Mouse (Mus musculus) effector memory CD4-positive, alpha-beta T cell, adult 7 months (primary cell): Measurements from ENCODE around the gene Hist1h3h. TPM values are rescaled to one million over a fixed set of nuclear protein-coding genes. Genes with fewer than 3 reads are reported as not detected.

Source experiments
- polyA plus RNA-seq: library from polyadenylated mRNA; unstranded; fragments of 100-300 nt; shearing (Covaris generic); gene quantifications from one replicate; pipeline ENCODE4 v1.2.1, GENCODE M21; 2017

Hist1h3h gene
- 3.6 TPM for polyA plus RNA-seq

GRCm38 (mm10) chr13:21717397-21718357 lies at the start of gene Hist1h3h:
TSS of gene Hist1h3h (plus strand) at chr13:21717659.

GRCm38 (mm10) chr13:21677305-21677704 lies 40.2 kb upstream of the Hist1h3h start, which contains the start of gene Olfr1360:
TSS of gene Olfr1360 (minus strand) at chr13:21677405.

GRCm38 (mm10) chr13:21697811-21698210 lies 19.6 kb upstream of the Hist1h3h start, which contains the start of gene Olfr1359:
TSS of gene Olfr1359 (plus strand) at chr13:21698111.

GRCm38 (mm10) chr13:21715864-21716539 lies 1.5 kb upstream of the Hist1h3h start, which contains the start of the genes Hist1h2bl and Hist1h2ai:
TSS of gene Hist1h2bl (minus strand) at chr13:21716143.
TSS of gene Hist1h2ai (plus strand) at chr13:21716422.

GRCm38 (mm10) chr13:21721757-21722372 lies 4.4 kb downstream of the Hist1h3h start, which contains the start of gene Hist1h2bm:
TSS of gene Hist1h2bm (plus strand) at chr13:21722044.

GRCm38 (mm10) chr13:21734906-21735767 lies 17.7 kb downstream of the Hist1h3h start, which contains the start of gene Hist1h4j:
TSS of gene Hist1h4j (plus strand) at chr13:21735064.

GRCm38 (mm10) chr13:21750159-21751017 lies 32.9 kb downstream of the Hist1h3h start, which contains the start of gene Hist1h4k:
TSS of gene Hist1h4k (minus strand) at chr13:21750505.

GRCm38 (mm10) chr13:21753524-21754285 lies 36.2 kb downstream of the Hist1h3h start, which contains the start of the genes Hist1h2ak and Hist1h2bn:
TSS of gene Hist1h2ak (minus strand) at chr13:21753827.
TSS of gene Hist1h2bn (plus strand) at chr13:21754123.

Other genes starting within 250 kb of the Hist1h3h start
- not detected for gene Nkapl, start 249.2 kb upstream of the Hist1h3h start, polyA plus RNA-seq
- not detected for gene Zkscan4, start 238.8 kb upstream of the Hist1h3h start, polyA plus RNA-seq
- gene Gm10065, start 238.2 kb upstream of the Hist1h3h start, polyA plus RNA-seq = not detected
- gene AK157302, start 222.4 kb upstream of the Hist1h3h start, polyA plus RNA-seq = 0.21 TPM
- 11.8 TPM for gene Gm11273, start 216.2 kb upstream of the Hist1h3h start, polyA plus RNA-seq
- gene Zkscan8, start 186.5 kb upstream of the Hist1h3h start, polyA plus RNA-seq = 2.6 TPM
- gene Olfr1366, start 174.9 kb upstream of the Hist1h3h start, polyA plus RNA-seq = not detected
- gene Olfr1535, start 157.8 kb upstream of the Hist1h3h start, polyA plus RNA-seq = 0.35 TPM
- not detected for gene Olfr1364, start 135.9 kb upstream of the Hist1h3h start, polyA plus RNA-seq
- gene Olfr1362, start 103.6 kb upstream of the Hist1h3h start, polyA plus RNA-seq = not detected
- not detected for gene Olfr11, start 75.1 kb upstream of the Hist1h3h start, polyA plus RNA-seq
- not detected for gene Olfr1361, start 54.3 kb upstream of the Hist1h3h start, polyA plus RNA-seq
- gene Olfr1360, start 40.3 kb upstream of the Hist1h3h start, polyA plus RNA-seq = 0.26 TPM
- gene Olfr1359, start 19.5 kb upstream of the Hist1h3h start, polyA plus RNA-seq = not detected
- not detected for gene Hist1h2bl, start 1.5 kb upstream of the Hist1h3h start, polyA plus RNA-seq
- gene Hist1h2ai, start 1.2 kb upstream of the Hist1h3h start, polyA plus RNA-seq = not detected
- gene Hist1h2bm, start 4.4 kb downstream of the Hist1h3h start, polyA plus RNA-seq = not detected
- gene Hist1h4j, start 17.4 kb downstream of the Hist1h3h start, polyA plus RNA-seq = 0.93 TPM
- gene Hist1h4k, start 32.8 kb downstream of the Hist1h3h start, polyA plus RNA-seq = 15.4 TPM
- gene Hist1h2ak, start 36.2 kb downstream of the Hist1h3h start, polyA plus RNA-seq = not detected
- gene Hist1h2bn, start 36.5 kb downstream of the Hist1h3h start, polyA plus RNA-seq = not detected
- gene Hist1h1b, start 63.0 kb downstream of the Hist1h3h start, polyA plus RNA-seq = not detected
- not detected for gene Hist1h3i, start 65.7 kb downstream of the Hist1h3h start, polyA plus RNA-seq
- gene Hist1h2an, start 69.6 kb downstream of the Hist1h3h start, polyA plus RNA-seq = not detected
- gene Hist1h2bp, start 69.8 kb downstream of the Hist1h3h start, polyA plus RNA-seq = not detected
- 4.2 TPM for gene Hist1h2bq, start 92.5 kb downstream of the Hist1h3h start, polyA plus RNA-seq
- not detected for gene Hist1h2ao, start 92.8 kb downstream of the Hist1h3h start, polyA plus RNA-seq
- not detected for gene Hist1h4m, start 94.1 kb downstream of the Hist1h3h start, polyA plus RNA-seq
- gene Hist1h4n, start 114.5 kb downstream of the Hist1h3h start, polyA plus RNA-seq = 20.0 TPM
- gene Hist1h2ap, start 115.8 kb downstream of the Hist1h3h start, polyA plus RNA-seq = 30.1 TPM
- 4.6 TPM for gene Hist1h2br, start 116.1 kb downstream of the Hist1h3h start, polyA plus RNA-seq
- gene Zfp184, start 227.4 kb downstream of the Hist1h3h start, polyA plus RNA-seq = 2.4 TPM